Mouse (Mus musculus): Measurements from ENCODE around the gene Hhipl1.

Gene Hhipl1

DNA sequence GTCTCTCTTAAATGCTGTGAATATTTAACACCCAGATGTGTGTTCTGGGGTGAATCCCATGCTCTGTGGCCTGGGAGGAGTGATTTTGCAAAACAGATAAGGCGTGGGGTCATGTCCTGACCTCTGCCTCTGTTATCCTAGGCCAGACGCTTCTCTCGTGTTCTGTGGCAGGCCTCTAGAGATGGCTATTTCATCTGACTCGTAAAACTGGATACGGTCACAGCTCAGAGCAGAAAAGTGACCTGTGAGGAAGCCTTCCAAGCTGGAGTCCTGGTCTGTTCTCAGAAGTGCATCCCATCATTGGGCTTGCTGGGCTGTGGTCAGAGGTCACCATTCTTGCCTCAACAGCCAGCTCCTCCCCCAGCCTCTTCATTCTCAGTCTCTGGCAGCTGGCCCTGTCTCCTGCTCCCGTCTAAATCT is 6.4 kb downstream of the Hhipl1 start:
- no peak for DNase-seq (ENCODE audit: low read depth, low spot score)

DNA sequence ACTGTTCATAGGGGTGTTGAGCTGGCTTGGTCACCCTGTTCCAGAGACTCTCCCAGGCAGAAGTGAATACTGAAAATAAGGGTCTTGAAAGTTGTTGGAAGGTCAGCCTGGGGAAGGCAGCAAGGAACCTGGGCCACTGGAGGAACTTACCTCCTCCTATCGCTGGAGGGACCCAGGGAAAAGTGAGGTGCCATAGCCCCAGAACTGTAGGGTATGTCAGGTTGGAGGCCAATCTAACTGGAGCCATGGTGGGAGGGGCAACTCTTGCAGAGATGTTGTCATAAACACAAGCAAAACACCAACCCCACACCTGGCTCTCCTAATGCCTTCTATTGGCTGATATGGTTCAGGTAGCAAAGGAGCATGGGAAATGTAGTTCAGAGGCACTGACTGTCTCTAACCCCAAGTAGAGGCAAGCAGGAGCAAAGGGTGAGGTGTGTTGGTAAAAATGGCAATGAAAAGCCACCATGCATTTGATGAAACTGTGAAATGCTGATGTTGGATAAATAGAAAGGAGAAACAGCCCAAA is 7.2 kb downstream of the Hhipl1 start:
- DNase-seq (ENCODE audit: low read depth, low spot score), result no peak

DNA sequence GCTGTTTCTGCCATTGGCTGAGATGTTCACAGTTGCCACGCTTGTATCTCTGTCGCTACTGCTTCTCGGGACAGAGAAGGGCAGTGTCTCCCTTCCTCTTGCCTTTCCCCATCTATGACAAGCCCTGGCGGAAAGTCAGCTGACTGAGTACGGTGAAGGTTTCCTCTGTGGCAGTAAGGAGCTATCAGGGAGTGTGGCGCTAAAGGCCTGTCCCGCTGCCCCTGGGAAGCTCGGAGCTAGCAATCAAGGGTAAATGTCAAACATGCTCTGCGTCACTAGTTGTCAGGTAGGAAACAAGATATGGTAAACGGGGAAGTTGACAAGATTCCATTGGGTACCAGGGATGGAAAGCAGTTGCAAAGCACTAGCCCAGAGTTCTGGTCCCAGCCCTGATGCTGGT is 9.7 kb downstream of the Hhipl1 start:
- DNase-seq (ENCODE audit: low read depth, low spot score), result no peak

DNA sequence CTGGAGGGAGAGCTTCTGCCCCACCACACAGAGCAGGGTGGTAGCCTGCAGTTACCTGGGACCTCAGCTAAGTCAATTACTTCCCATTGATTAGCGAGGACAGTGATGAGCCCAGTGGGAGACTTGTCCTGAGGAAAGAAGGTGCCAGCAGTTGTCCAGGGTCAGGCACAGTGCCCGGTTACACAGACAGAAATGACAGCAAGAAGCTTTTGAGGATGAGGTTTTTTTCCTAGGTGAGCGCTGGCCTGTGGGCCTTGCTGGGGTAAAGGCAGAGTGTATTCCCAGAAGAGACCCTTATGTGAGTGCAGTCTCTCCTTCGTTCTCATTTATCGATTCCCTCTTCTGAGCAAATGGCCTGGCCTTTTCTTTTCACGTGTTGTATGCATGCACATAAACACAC is 10.6 kb downstream of the Hhipl1 start:
- DNase-seq (ENCODE audit: low read depth, low spot score), result no peak

DNA sequence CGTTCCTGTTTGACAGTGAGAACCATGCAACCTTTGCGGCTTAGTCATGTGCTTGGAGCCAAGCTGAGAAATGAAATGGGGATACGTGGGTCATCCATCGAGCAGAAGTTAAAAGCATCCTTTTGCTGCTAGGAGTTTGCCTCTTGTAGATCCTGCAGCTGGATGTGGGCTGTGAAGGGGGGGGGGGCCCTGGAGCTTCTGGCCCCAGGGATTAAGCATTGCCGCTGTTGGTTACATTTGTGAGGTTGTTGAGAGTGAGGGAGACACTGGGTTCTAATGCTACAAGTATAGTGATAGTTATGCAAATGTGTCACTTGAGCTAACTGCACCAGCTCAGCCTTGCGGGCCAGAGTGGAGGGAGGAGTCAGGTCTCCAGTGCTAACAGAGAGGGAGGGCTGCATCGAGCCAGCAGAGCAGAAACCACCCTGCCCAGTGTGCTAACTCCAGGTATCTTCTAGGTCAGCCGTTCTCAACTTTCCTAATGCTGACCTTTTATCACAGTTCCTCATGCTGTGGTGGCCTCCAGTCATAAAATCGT is 11.2 kb downstream of the Hhipl1 start:
- peak; percentile 45 for DNase-seq (ENCODE audit: low read depth, low spot score)

DNA sequence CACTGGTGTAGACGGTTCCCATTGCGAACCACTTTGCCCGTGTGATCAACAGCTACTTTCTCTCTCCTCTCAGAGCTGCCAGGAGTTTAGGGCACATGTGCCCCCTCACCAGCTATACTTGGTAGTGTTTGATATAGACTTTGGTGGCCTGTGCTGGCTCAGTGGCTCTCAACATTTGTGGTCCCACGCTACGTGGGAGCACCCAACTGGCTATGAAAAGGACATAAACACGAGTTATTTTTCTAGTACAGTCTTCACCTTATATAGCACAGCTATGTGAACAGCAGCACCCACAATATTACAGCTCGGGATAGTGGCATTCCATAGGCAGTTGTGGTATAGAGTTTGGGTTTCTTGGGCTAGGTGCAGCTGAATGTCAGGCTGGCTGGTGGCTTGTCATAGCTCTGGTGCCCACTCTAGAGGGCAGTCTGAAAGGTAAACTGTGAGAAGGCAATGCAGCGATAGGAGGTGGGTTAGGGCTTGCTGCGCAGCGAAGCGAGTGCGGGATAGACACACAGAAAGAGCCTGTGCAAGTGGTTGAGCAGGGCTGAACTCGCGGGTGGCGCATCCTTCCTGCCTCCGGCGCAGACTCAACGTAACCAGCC is 11.9 kb downstream of the Hhipl1 start:
- peak; percentile 61 for DNase-seq (ENCODE audit: low read depth, low spot score)

DNA sequence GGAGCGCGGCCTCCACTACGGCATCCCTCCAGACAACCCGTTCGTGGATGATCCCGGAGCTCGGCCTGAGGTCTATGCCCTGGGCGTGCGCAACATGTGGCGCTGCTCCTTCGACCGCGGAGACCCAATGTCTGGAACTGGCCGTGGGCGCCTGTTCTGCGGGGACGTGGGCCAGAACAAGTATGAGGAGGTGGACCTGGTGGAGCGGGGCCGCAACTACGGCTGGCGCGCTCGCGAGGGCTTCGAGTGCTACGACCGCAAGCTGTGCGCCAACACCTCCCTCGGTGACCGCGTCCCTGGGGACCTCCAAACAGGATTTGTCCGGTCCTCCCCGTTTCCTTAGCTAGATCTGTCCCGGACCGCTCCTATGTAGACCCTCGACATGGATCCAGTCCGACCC is 12.4 kb downstream of the Hhipl1 start:
- DNase-seq (ENCODE audit: low read depth, low spot score), result no peak

DNA sequence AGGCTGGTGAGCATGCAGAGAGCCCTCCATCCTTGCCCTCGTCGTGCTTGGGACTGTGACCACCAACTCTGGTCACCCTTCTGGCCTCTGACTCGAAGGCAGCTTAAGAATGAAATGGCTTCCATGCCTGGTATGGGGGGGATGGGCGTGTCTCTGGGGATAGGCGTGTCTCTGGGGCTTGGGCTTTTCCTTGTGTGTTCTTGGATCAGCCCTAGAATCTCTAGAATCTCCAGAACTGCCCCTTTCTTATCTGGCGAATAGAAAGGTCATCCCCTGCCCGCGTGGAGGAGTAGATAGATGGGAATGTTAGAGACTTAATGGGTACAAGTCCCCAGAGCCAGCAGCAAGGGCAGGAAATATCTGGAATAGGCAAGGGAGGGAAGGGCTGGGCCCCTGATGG is 14.0 kb downstream of the Hhipl1 start:
- DNase-seq (ENCODE audit: low read depth, low spot score), result no peak

DNA sequence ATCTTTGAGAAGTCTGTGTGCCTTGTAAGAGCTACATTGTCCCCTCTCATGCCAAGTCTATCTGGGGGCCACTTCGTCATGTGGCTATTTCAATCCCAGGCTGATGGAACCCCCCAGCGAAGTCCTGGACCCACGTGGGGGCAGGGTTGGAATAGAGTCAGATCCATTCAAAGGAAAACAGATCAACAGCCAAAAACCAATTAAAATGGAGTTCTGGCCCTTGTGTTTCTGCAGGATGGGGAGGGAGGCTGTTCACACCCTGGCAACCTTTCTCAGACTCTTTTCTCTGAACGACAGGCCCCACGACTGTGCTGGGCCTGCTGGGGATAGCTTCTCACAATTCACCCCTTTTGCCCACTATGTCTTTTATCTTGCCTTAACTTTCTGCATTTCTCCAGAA is 20.3 kb downstream of the Hhipl1 start:
- DNase-seq (ENCODE audit: low read depth, low spot score), result no peak

DNA sequence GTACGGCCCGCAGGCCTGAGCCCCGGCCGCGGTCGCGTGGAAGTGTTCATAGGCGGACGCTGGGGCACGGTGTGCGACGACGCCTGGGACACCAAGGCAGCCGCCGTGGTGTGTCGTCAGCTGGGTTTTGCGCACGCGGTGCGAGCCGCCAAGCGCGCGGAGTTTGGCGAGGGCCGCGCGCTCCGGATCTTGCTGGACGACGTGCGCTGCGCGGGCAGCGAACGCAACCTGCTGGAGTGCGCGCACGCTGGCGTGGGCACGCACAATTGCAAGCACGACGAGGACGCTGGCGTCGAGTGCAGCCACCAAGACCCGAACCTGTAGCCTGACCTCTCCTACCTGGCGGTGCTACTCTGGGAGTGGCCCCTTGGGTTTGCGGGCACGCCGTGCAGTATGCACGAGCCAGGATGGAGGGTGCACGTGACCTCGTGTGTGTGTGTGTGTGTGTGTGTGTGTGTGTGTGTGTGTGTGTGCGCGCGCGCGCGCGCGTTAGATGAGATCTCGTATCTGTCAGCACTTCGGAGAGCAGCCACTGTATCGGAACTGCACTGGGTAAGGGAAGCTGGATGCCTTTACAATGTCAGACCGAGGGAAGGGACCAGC is 21.9 kb downstream of the Hhipl1 start:
- peak; percentile 96 for DNase-seq (ENCODE audit: low read depth, low spot score)

DNA sequence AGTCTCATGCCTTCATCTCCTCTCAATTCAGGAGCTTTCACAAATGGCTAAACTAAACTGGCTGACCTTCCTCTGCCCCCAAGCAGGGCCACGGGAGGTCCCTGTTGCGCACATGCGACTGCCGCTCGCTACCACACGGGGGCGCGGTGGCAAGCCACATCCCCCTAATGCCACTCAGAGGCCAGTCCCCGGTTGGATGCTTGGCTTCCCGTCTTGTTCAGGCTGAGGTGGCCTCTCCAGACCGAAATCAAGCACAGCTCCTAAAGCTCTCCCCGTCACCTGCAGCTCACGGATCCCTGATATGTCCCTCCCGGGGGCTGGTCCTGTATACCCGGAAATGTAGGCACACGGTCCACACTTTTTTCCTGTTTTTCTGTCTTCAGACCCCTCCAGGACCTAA is 27.0 kb downstream of the Hhipl1 start:
- DNase-seq (ENCODE audit: low read depth, low spot score), result peak; percentile 91

DNA sequence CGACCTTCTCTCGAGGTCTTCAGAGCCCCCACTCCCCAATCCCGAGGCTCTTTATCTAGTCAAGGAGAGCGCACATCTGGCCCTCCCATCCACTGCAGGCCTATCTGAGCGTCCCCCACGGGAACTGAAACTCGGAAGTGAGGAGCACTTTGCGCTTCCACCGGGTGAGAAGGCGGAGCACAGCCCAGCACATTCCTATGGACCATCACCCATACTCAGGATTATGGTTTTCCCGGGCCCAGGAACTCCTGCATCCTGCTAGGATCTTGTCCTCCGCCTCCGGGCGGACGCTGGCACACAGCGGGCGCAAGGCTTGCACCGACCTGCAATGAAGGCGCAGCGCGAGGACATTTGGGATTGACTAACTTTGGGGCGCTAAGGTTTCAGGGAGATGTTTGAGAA is 27.4 kb downstream of the Hhipl1 start:
- no peak for DNase-seq (ENCODE audit: low read depth, low spot score)

DNA sequence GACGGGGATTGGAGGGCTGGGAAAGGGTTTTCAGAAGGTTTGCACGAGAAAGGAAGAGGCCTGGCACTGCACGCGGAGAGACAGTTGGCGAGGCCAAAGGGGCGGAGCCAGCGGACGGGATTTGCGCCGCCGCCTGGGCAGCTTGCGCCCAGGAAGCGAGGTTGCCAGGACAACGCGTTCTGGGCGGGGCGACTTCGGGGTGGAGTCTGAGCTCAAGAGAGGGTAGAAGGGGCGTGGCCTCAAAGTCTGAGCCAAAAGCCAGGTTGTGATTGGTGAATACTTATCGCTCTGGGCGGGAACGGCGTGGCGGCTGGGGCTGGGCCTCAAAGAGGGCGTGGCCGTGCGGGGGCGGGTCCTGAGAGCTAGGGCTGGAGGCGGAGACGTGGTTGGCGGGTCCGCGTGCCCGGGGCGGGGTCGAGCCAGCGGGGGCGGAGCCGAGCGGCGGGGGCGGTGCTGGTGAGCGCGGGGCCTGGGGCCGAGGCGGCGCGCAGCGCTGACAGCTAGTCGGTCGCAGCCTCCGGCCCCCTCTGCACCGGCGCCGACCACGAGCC is 27.9 kb downstream of the Hhipl1 start, which contains the start of gene Cyp46a1:
Gene Cyp46a1 (plus strand): TSS at position 487 of the 551 bp plus-strand sequence.
- DNase-seq (ENCODE audit: low read depth, low spot score), result peak; percentile 99

DNA sequence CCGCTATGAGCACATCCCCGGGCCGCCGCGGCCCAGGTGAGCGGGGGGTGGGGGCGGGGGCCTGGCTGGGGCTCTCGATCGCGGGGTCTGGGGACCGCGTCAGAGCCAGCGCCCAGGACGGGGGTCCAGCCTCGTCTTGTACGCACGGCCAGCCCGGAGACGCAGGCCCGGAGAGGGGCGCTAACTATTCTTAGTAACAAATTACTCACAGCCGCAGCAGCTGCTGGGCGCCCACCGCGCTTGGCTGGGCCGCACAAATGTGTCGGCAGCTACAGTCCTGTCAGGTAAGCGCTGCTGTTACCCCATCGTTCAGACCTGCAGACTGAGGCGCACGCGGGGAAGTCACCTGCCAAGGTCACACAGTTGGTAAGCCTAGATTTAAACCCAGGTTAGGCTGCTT is 28.5 kb downstream of the Hhipl1 start:
- DNase-seq (ENCODE audit: low read depth, low spot score), result peak; percentile 44

DNA sequence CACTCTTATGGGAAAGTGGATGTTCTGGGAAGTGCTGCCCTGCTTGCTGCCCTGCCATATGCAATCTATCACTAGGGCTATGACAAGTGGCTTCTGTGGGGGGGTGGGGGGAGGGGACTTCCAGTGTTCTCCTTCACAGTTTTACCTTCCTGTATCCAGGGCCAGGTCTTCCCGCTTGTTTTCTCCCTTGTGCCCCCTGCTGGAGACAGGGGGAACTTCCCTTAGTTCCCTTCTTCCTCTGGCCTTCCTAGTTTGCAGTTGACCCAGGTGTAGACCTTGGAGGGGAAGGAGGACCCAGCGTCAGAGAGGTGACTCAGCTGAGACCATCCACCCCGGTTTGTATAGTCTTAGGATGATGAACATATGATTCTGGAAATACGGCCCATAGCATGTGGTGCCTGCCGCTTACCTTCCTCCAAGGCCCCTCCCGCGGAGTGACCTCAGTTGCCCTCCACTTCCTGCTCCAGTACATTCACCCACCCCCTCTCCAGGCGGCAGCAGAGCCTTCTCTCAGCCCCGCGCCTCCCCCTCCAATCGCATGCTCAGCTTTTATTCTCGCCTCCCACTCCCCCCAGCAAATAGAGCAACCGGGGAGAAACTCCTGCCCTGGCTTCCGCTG is 32.6 kb downstream of the Hhipl1 start:
- peak; percentile 78 for DNase-seq (ENCODE audit: low read depth, low spot score)

DNA sequence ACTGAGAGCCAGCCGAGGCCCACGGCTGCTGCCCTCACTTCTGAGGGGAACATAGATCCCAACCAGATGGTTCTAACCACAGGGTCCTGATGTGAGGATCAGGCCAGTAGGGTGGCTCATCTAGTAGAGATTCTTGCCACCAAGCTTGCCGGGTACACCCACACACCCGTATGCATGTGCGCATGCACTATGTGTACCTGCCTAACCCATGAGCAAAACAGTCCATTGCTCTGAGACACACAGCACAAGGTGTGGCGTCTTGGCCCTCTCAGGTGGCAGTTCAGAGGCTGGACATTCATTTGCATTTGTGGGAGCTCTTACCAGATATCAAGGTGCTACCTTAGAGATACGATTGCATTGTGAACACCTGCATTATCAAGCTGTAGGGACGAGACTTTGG is 42.1 kb downstream of the Hhipl1 start:
- no peak for DNase-seq (ENCODE audit: low read depth, low spot score)

DNA sequence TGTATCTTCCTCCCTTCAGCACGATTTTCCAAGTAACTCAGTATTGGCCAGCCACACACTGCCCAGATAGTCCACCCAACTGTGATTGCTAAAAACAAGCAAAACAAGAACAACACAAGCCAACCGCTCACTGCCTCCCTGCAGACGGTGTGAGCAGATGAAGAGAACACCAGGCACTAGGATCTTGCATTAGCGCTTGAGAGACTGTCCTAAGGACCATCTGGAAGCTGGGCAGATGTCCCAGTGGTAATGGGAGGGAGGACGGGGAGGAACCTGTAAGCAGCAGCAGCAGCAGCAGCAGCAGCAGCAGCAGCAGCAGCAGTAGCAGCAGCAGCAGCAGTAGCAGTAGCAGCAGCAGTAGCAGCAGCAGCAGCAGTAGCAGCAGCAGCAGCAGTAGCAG is 43.0 kb downstream of the Hhipl1 start:
- peak; percentile 62 for DNase-seq (ENCODE audit: low read depth, low spot score)

DNA sequence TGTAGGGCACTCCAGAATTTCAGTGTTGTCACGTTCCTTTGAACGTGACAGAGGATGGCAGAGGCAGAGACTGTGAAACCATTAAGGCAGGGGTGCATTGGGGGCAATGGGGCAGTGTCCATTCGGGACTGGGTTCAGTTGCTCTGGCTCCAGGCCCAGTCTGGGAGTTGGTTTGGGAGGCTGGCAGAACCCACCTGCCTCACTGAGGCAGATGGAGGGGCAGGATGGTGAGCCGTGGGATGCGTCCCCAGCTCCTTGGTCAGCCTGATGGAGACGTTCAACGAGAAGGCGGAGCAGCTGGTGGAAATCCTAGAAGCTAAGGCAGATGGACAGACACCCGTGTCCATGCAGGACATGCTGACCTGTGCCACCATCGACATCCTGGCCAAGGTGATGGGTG is 44.9 kb downstream of the Hhipl1 start:
- DNase-seq (ENCODE audit: low read depth, low spot score), result no peak

DNA sequence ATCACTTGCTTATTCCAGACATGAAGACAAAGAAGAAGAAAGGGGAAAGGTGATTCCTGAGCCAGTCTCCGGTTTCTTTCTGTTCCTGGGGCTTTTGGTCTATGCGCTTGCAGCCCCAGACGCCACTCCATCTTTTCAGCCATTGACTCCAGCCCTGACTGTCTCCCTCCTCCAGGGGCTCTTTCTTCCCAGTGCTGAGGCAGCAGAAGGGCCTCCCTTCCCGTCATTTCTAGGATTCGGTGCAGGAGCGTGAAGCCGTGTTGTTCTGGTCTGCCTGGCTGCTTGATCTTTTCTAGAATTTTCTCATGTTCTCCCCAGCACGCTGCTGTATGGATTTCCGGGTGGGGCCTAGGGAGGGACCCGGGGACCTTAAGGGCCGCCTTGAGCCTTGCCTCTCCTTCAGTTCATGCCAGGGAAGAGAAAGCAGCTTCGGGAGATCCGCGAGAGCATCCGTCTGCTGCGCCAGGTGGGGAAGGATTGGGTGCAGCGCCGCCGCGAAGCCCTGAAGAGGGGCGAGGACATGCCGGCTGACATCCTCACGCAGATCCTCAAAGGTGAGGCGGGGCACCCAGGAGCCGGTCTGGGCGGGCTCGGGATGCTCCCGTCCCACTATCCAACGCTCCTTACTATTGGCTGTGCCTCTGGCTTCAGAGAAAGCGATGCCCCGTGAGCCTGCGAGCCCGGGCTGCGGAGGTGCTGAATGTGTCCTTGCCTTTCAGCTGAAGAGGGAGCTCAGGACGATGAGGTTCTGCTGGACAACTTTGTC is 46.5 kb downstream of the Hhipl1 start:
- no peak for DNase-seq (ENCODE audit: low read depth, low spot score)

DNA sequence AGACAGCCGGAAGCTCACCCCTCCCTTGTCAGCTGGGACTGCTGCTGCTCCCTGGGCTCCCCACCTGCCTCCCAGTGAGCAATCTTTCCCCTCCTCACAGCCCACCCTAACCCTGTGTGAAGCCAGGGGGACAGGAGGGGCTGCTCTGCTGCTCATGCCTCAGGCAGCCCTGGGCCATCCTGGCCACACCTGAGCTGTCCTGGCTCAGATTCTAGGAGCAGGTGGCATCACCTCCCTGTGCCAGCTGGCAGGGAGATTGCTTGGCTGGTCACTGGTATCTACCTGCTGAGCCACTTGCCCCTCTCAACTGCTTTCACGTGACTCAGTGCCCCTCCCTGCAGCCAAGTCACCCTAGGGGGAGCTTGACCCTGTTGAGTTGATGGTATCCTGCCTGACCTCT is 48.2 kb downstream of the Hhipl1 start:
- peak; percentile 96 for DNase-seq (ENCODE audit: low read depth, low spot score)

DNA sequence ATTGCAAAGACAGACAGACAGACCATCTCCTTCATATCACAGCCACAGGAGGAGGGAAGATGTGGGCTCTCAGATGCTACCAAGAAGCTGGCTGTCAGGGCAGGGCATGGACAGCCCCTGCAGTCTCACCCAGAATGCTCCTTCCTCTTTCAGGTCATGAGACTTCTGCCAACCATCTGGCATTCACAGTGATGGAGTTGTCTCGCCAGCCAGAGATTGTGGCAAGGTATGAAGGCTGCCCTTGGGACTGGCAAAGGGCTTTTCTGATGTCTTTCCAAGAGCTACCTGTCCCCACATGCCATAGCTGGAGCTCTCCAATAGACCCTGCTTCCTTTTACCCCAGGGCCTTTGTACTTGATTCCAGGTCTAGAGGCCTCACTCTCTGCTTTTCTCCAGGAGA is 49.2 kb downstream of the Hhipl1 start:
- peak; percentile 97 for DNase-seq (ENCODE audit: low read depth, low spot score)

DNA sequence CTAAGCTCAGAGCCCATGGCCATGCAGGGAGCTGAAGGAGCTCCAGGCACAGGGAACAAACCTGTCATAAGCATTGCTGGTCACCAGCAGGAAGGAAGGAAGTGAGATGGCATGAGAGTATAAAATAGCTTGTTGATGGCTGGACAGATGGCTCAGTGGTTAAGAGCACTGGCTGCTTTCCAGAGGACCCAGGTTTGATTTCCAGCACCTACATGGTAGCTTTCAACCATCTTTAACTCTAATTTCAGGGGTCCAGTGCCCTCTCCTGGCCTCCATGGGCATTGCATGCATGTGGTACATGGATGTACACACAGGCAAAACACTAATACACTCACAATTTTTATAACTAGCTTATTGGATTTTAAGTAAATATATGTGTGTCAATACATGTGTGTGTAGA is 49.9 kb downstream of the Hhipl1 start:
- DNase-seq (ENCODE audit: low read depth, low spot score), result no peak

Measured in brain, adult 2 months (tissue).